Mouse (Mus musculus): Measurements from ENCODE around the gene Atp8b3. TPM values are rescaled to one million over a fixed set of nuclear protein-coding genes. Genes with fewer than 3 reads are reported as not detected.

Atp8b3 gene
- polyA plus RNA-seq, 2 experiments, result 0.02 TPM; not detected in 1

GRCm38 (mm10) chr10:80549279-80549678 is 10.4 kb upstream of the Atp8b3 start:
- Histone ChIP-seq H3K9ac (replicated peaks) (no peak overlapping the region), H3K27ac (no peak overlapping the region), H3K4me3 (ENCODE audit: insufficient read depth in 1 of 2, low read depth in 2 of 2, low read length in 2 of 2) (no peak overlapping the region), H3K4me2 (ENCODE audit: low read depth) (no peak overlapping the region), H3K36me3 (replicated peaks; ENCODE audit: control insufficient read depth, insufficient read depth, low read depth) (peaks cover 40% of the 10 kb centered on the region), H3K4me1 (replicated peaks; ENCODE audit: control insufficient read depth in 2 of 2, insufficient read depth in 2 of 2, low read length in 1 of 2) (peaks cover 38 to 41% of the 10 kb centered on the region in 2 experiments), H3K9me3 (ENCODE audit: control insufficient read depth, low read length) (no peaks in the 10 kb centered on the region), H3K27me3 (ENCODE audit: control insufficient read depth, insufficient read depth, low read length) (no peaks in the 10 kb centered on the region)
- TF ChIP-seq EP300 (IDR thresholded peaks at IDR 0.05; ENCODE audit: low read depth), result no peak
- no peak for TF ChIP-seq CTCF (IDR thresholded peaks at IDR 0.05; ENCODE audit: low read depth)
- WGBS (ENCODE audit: insufficient replicate concordance), result 85% methylated on average over 21 of the region's 21 CpGs
- ATAC-seq (ENCODE audit: insufficient read depth) (no peak), DNase-seq (ENCODE audit: low read depth in 3 of 3, low spot score in 3 of 3) (no peak)

GRCm38 (mm10) chr10:80548428-80549006 is 9.6 kb upstream of the Atp8b3 start:
- Histone ChIP-seq H3K36me3 (replicated peaks; ENCODE audit: control insufficient read depth, insufficient read depth, low read depth) (peaks cover 48% of the 10 kb centered on the region), H3K4me3 (ENCODE audit: insufficient read depth in 1 of 2, low read depth in 2 of 2, low read length in 2 of 2) (no peak overlapping the region), H3K27ac (no peak overlapping the region; the same call in 1 of the 2 replicates), H3K4me1 (replicated peaks; ENCODE audit: control insufficient read depth in 2 of 2, insufficient read depth in 2 of 2, low read length in 1 of 2) (peaks cover 32 to 34% of the 10 kb centered on the region in 2 experiments), H3K9ac (replicated peaks) (no peak overlapping the region), H3K9me3 (ENCODE audit: control insufficient read depth, low read length) (no peaks in the 10 kb centered on the region), H3K4me2 (ENCODE audit: low read depth) (no peak overlapping the region), H3K27me3 (ENCODE audit: control insufficient read depth, insufficient read depth, low read length) (no peaks in the 10 kb centered on the region)
- ATAC-seq (ENCODE audit: insufficient read depth) (no peak), DNase-seq (ENCODE audit: low read depth in 3 of 3, low spot score in 3 of 3) (peak in 1 of 3 experiments; percentile 54)
- WGBS (ENCODE audit: insufficient replicate concordance), result 67% methylated on average over 10 of the region's 10 CpGs
- TF ChIP-seq CTCF (IDR thresholded peaks at IDR 0.05; ENCODE audit: low read depth) (peak; percentile 96), EP300 (IDR thresholded peaks at IDR 0.05; ENCODE audit: low read depth) (no peak)

DNA sequence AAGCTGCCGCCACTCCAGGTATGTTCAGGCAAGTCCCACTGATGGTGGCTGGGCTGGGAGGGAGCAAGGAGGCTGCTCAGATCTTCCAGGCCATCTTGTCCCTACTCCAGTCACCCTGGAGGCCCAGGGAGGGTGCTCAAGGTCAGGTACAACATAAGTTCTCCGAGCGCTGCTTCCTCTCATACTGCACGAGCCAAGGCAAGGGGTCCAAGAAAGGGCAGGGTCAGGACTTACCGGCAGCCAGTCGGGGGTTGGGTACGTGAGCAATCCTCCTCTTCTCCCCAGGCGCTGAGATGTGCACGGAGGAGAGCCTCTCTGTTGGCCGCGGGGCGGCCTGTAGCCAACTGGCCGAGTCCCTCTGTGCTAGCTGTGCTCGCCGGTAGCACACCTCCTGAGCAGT is 8.6 kb upstream of the Atp8b3 start:
- no peak overlapping the region for H3K9ac ChIP-seq (replicated peaks)
- peak overlapping the region; percentile 36 for H3K4me2 ChIP-seq (ENCODE audit: low read depth)
- WGBS (ENCODE audit: insufficient replicate concordance), result 88% methylated on average over 15 of the region's 15 CpGs
- peak overlapping the region; percentile 40 for H3K27ac ChIP-seq
- DNase-seq (ENCODE audit: low read depth in 3 of 3, low spot score in 3 of 3) (no peak), ATAC-seq (ENCODE audit: insufficient read depth) (no peak)
- no peaks in the 10 kb centered on the region for H3K27me3 ChIP-seq (ENCODE audit: control insufficient read depth, insufficient read depth, low read length)
- H3K36me3 ChIP-seq (replicated peaks; ENCODE audit: control insufficient read depth, insufficient read depth, low read depth), result peaks cover 58% of the 10 kb centered on the region
- H3K4me3 ChIP-seq (ENCODE audit: insufficient read depth in 1 of 2, low read depth in 2 of 2, low read length in 2 of 2), result no peak overlapping the region
- no peak for TF ChIP-seq CTCF (IDR thresholded peaks at IDR 0.05; ENCODE audit: low read depth)
- no peak for TF ChIP-seq EP300 (IDR thresholded peaks at IDR 0.05; ENCODE audit: low read depth)
- peaks cover 22 to 25% of the 10 kb centered on the region in 2 experiments for H3K4me1 ChIP-seq (replicated peaks; ENCODE audit: control insufficient read depth in 2 of 2, insufficient read depth in 2 of 2, low read length in 1 of 2)
- H3K9me3 ChIP-seq (ENCODE audit: control insufficient read depth, low read length), result no peaks in the 10 kb centered on the region

GRCm38 (mm10) chr10:80546945-80547344 is 8.0 kb upstream of the Atp8b3 start:
- peak in 1 of 3 experiments; percentile 59 for DNase-seq (ENCODE audit: low read depth in 3 of 3, low spot score in 3 of 3)
- peak; percentile 76 for ATAC-seq (ENCODE audit: insufficient read depth)
- Histone ChIP-seq H3K4me3 (ENCODE audit: insufficient read depth in 1 of 2, low read depth in 2 of 2, low read length in 2 of 2) (no peak overlapping the region), H3K4me2 (ENCODE audit: low read depth) (peak overlapping the region; percentile 36), H3K9ac (replicated peaks) (peak overlapping the region; percentile 16; the same call in 1 of the 2 replicates), H3K27ac (peak overlapping the region; percentile 40), H3K36me3 (replicated peaks; ENCODE audit: control insufficient read depth, insufficient read depth, low read depth) (peaks cover 64% of the 10 kb centered on the region), H3K27me3 (ENCODE audit: control insufficient read depth, insufficient read depth, low read length) (no peaks in the 10 kb centered on the region), H3K4me1 (replicated peaks; ENCODE audit: control insufficient read depth in 2 of 2, insufficient read depth in 2 of 2, low read length in 1 of 2) (peaks cover 18 to 20% of the 10 kb centered on the region in 2 experiments), H3K9me3 (ENCODE audit: control insufficient read depth, low read length) (no peaks in the 10 kb centered on the region)
- TF ChIP-seq EP300 (IDR thresholded peaks at IDR 0.05; ENCODE audit: low read depth) (no peak), CTCF (IDR thresholded peaks at IDR 0.05; ENCODE audit: low read depth) (no peak)
- WGBS (ENCODE audit: insufficient replicate concordance), result 33% methylated on average over 4 of the region's 4 CpGs

DNA sequence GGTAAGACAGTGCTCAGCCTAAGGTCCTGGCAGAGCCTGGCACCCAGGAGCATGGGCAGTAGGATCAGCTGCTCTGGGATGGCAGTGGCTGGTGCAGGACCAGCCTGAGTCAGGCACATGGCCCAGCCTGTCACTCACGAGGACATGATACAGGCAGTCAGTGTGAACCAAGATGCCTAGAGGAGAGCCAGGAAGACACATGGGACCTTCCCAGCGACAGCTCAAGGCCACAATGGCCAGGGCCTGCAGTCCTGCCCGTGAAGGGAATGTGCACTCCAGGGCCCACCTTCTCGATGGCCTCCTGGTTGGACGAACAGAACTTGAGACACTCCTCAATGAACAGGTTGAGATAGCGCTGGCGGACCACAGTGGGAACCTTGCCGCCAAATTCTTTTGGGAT is 6.7 kb upstream of the Atp8b3 start:
- H3K4me2 ChIP-seq (ENCODE audit: low read depth), result no peak overlapping the region
- peaks cover 68% of the 10 kb centered on the region for H3K36me3 ChIP-seq (replicated peaks; ENCODE audit: control insufficient read depth, insufficient read depth, low read depth)
- TF ChIP-seq EP300 (IDR thresholded peaks at IDR 0.05; ENCODE audit: low read depth) (no peak), CTCF (IDR thresholded peaks at IDR 0.05; ENCODE audit: low read depth) (no peak)
- peaks cover 18 to 20% of the 10 kb centered on the region in 2 experiments for H3K4me1 ChIP-seq (replicated peaks; ENCODE audit: control insufficient read depth in 2 of 2, insufficient read depth in 2 of 2, low read length in 1 of 2)
- H3K4me3 ChIP-seq (ENCODE audit: insufficient read depth in 1 of 2, low read depth in 2 of 2, low read length in 2 of 2), result no peak overlapping the region
- ATAC-seq (ENCODE audit: insufficient read depth) (no peak), DNase-seq (ENCODE audit: low read depth in 3 of 3, low spot score in 3 of 3) (no peak)
- H3K9me3 ChIP-seq (ENCODE audit: control insufficient read depth, low read length), result no peaks in the 10 kb centered on the region
- H3K27ac ChIP-seq, result no peak overlapping the region
- no peak overlapping the region for H3K9ac ChIP-seq (replicated peaks)
- no peaks in the 10 kb centered on the region for H3K27me3 ChIP-seq (ENCODE audit: control insufficient read depth, insufficient read depth, low read length)
- WGBS (ENCODE audit: insufficient replicate concordance), result 92% methylated on average over 8 of the region's 8 CpGs

Measured in liver, embryonic 14.5 days (tissue).